Mouse (Mus musculus) embryonic facial prominence, embryonic 10.5 days (tissue): ENCODE data around the gene 4932438H23Rik. TPM values are rescaled to one million over a fixed set of nuclear protein-coding genes. Genes with fewer than 3 reads are reported as not detected.
A peak's percentile ranks its signal among the peaks of the same experiment; 100 is the strongest.

Source experiments
- DNase-seq: peaks from one replicate; pipeline ENCODE4 v3.0.0-alpha.2; 2017; ENCODE audit warnings: low spot score
- H3K27ac ChIP-seq: fragments of 300-500 bp; sonication (generic); replicated peaks from 2 replicates; pipeline ENCODE4 v1.5.1; 2016; ENCODE audit warnings: mild to moderate bottlenecking
- H3K27me3 ChIP-seq: fragments of 300-500 bp; sonication (generic); replicated peaks from 2 replicates; pipeline ENCODE4 v1.6.1; 2016; ENCODE audit warnings: low read depth, mild to moderate bottlenecking; ENCODE audit not compliant: poor library complexity, severe bottlenecking
- H3K36me3 ChIP-seq: fragments of 300-500 bp; sonication (generic); replicated peaks from 2 replicates; pipeline ENCODE4 v1.6.1; 2016; ENCODE audit warnings: mild to moderate bottlenecking, moderate library complexity
- H3K4me1 ChIP-seq: fragments of 300-500 bp; sonication (generic); 2 replicates; pipeline ENCODE4 v1.6.1; 2016
- H3K4me3 ChIP-seq: fragments of 300-500 bp; sonication (generic); 2 replicates; pipeline ENCODE4 v1.5.1; 2016; ENCODE audit warnings: mild to moderate bottlenecking, moderate library complexity
- H3K9me3 ChIP-seq: fragments of 300-500 bp; sonication (generic); 2 replicates; pipeline ENCODE4 v1.6.1; 2016; ENCODE audit warnings: mild to moderate bottlenecking
- WGBS: fragments of 180-500 bp; shearing (Covaris S2); methylation state at CpG from one replicate; pipeline ENCODE4 v1.1.7; 2016; 5-methylcytosine and 5-hydroxymethylcytosine counted together
- polyA plus RNA-seq: library from polyadenylated mRNA; unstranded; fragments of >200 nt; fragmentation: Nextera tagmentation; extraction: Ambion mirVana; gene quantifications from 2 replicates; pipeline ENCODE4 v1.2.1, GENCODE M21; 2016

Gene 4932438H23Rik
- polyA plus RNA-seq, 1 experiment from 2014 or later = not detected

GRCm38 (mm10) chr16:91123821-91124220 lies 28.9 kb upstream of the 4932438H23Rik start:
- peaks cover 7% of the 10 kb centered on the region; the same call in 1 of the 2 replicates for H3K4me1 ChIP-seq
- no peak for DNase-seq
- H3K27ac ChIP-seq = no peak overlapping the region
- 78% methylated on average over 1 of the region's 1 CpGs for WGBS
- H3K9me3 ChIP-seq = no peaks in the 10 kb centered on the region
- H3K27me3 ChIP-seq = 0 out of 2 replicates have a peak, but pooled peaks cover 7% of the 10 kb centered on the region
- H3K4me3 ChIP-seq = no peak overlapping the region
- H3K36me3 ChIP-seq = no peaks in the 10 kb centered on the region

- no peak overlapping the region for H3K27ac ChIP-seq
- no peaks in the 10 kb centered on the region for H3K9me3 ChIP-seq
- peaks cover 2% of the 10 kb centered on the region; the same call in 1 of the 2 replicates for H3K4me1 ChIP-seq
- no peaks in the 10 kb centered on the region for H3K36me3 ChIP-seq
- 71% methylated on average over 6 of the region's 6 CpGs for WGBS
- DNase-seq = no peak
- no peak overlapping the region for H3K4me3 ChIP-seq
- H3K27me3 ChIP-seq = 0 out of 2 replicates have a peak, but pooled peaks cover 3% of the 10 kb centered on the region
These were observed 25.0 kb upstream of the 4932438H23Rik start for GRCm38 (mm10) chr16:91119879-91120278.

- no peaks in the 10 kb centered on the region for H3K36me3 ChIP-seq
- no peaks in the 10 kb centered on the region for H3K4me1 ChIP-seq
- 0 out of 2 replicates have a peak, but pooled peaks cover 8% of the 10 kb centered on the region for H3K27me3 ChIP-seq
- no peaks in the 10 kb centered on the region for H3K9me3 ChIP-seq
- WGBS = 76% methylated on average over 7 of the region's 7 CpGs
- DNase-seq = no peak
- no peak overlapping the region for H3K27ac ChIP-seq
- no peak overlapping the region for H3K4me3 ChIP-seq
These were observed 21.8 kb upstream of the 4932438H23Rik start for GRCm38 (mm10) chr16:91116696-91117095.

GRCm38 (mm10) chr16:91116006-91116405 lies 21.1 kb upstream of the 4932438H23Rik start:
- no peaks in the 10 kb centered on the region for H3K9me3 ChIP-seq
- H3K4me3 ChIP-seq = no peak overlapping the region
- no peaks in the 10 kb centered on the region for H3K36me3 ChIP-seq
- no peak for DNase-seq
- no peak overlapping the region for H3K27ac ChIP-seq
- WGBS = 93% methylated on average over 4 of the region's 4 CpGs
- 0 out of 2 replicates have a peak, but pooled peaks cover 10% of the 10 kb centered on the region for H3K27me3 ChIP-seq
- H3K4me1 ChIP-seq = no peaks in the 10 kb centered on the region

GRCm38 (mm10) chr16:91110999-91111535 lies 16.1 kb upstream of the 4932438H23Rik start:
- H3K36me3 ChIP-seq = no peaks in the 10 kb centered on the region
- H3K9me3 ChIP-seq = 0 out of 2 replicates have a peak, but pooled peaks cover 10% of the 10 kb centered on the region
- H3K27me3 ChIP-seq = peaks cover 10% of the 10 kb centered on the region; the same call in 1 of the 2 replicates
- H3K4me3 ChIP-seq = no peak overlapping the region
- H3K27ac ChIP-seq = no peak overlapping the region
- no peak for DNase-seq
- H3K4me1 ChIP-seq = no peaks in the 10 kb centered on the region
- WGBS = 66% methylated on average over 11 of the region's 11 CpGs

GRCm38 (mm10) chr16:91107608-91108007 lies 12.7 kb upstream of the 4932438H23Rik start:
- peaks cover 7% of the 10 kb centered on the region; the same call in 1 of the 2 replicates for H3K4me1 ChIP-seq
- H3K27ac ChIP-seq = no peak overlapping the region
- no peak overlapping the region for H3K4me3 ChIP-seq
- 74% methylated on average over 9 of the region's 11 CpGs for WGBS
- 0 out of 2 replicates have a peak, but pooled peaks cover 10% of the 10 kb centered on the region for H3K9me3 ChIP-seq
- DNase-seq = no peak
- peaks cover 41% of the 10 kb centered on the region for H3K27me3 ChIP-seq
- no peaks in the 10 kb centered on the region for H3K36me3 ChIP-seq

GRCm38 (mm10) chr16:91105481-91106051 lies 10.6 kb upstream of the 4932438H23Rik start:
- Histone ChIP-seq H3K36me3 (no peaks in the 10 kb centered on the region), H3K4me1 (peaks cover 7% of the 10 kb centered on the region; the same call in 1 of the 2 replicates), H3K27ac (no peak overlapping the region), H3K9me3 (0 out of 2 replicates have a peak, but pooled peaks cover 10% of the 10 kb centered on the region), H3K27me3 (peaks cover 37% of the 10 kb centered on the region), H3K4me3 (no peak overlapping the region)
- 28% methylated on average over 13 of the region's 13 CpGs for WGBS
- DNase-seq = no peak

- H3K27me3 ChIP-seq = peaks cover 44% of the 10 kb centered on the region
- H3K27ac ChIP-seq = no peak overlapping the region
- WGBS = 34% methylated on average over 10 of the region's 10 CpGs
- no peak for DNase-seq
- H3K36me3 ChIP-seq = no peaks in the 10 kb centered on the region
- H3K4me1 ChIP-seq = peaks cover 7% of the 10 kb centered on the region; the same call in 1 of the 2 replicates
- H3K4me3 ChIP-seq = no peak overlapping the region
- 0 out of 2 replicates have a peak, but pooled peaks cover 10% of the 10 kb centered on the region for H3K9me3 ChIP-seq
These were observed 10.0 kb upstream of the 4932438H23Rik start for GRCm38 (mm10) chr16:91104821-91105480.

- Histone ChIP-seq H3K4me1 (peaks cover 15% of the 10 kb centered on the region), H3K27ac (no peak overlapping the region), H3K4me3 (no peak overlapping the region)
These were observed 8.5 kb upstream of the 4932438H23Rik start for GRCm38 (mm10) chr16:91103386-91103785.

GRCm38 (mm10) chr16:91100484-91100883 lies 5.6 kb upstream of the 4932438H23Rik start:
- Histone ChIP-seq H3K27me3 (peaks cover 46% of the 10 kb centered on the region), H3K27ac (no peak overlapping the region), H3K4me3 (no peak overlapping the region), H3K4me1 (peaks cover 13% of the 10 kb centered on the region), H3K36me3 (no peaks in the 10 kb centered on the region), H3K9me3 (no peaks in the 10 kb centered on the region)
- WGBS = 76% methylated on average over 2 of the region's 2 CpGs
- no peak for DNase-seq

More at GRCm38 (mm10) chr16:91103386-91103785, 8.5 kb upstream of the 4932438H23Rik start:
- no peak for DNase-seq
- peaks cover 53% of the 10 kb centered on the region for H3K27me3 ChIP-seq
- H3K9me3 ChIP-seq = 0 out of 2 replicates have a peak, but pooled peaks cover 4% of the 10 kb centered on the region
- H3K36me3 ChIP-seq = no peaks in the 10 kb centered on the region
- WGBS = 82% methylated on average over 14 of the region's 14 CpGs

- no peaks in the 10 kb centered on the region for H3K36me3 ChIP-seq
- no peaks in the 10 kb centered on the region for H3K9me3 ChIP-seq
- H3K4me1 ChIP-seq = peaks cover 11% of the 10 kb centered on the region; the same call in 1 of the 2 replicates
- 0 out of 2 replicates have a peak overlapping the region, but pooled peaks have one; percentile 30 for H3K27ac ChIP-seq
- 67% methylated on average over 16 of the region's 16 CpGs for WGBS
- no peak for DNase-seq
- H3K27me3 ChIP-seq = peaks cover 37% of the 10 kb centered on the region
- no peak overlapping the region for H3K4me3 ChIP-seq
These were observed 4.6 kb upstream of the 4932438H23Rik start for GRCm38 (mm10) chr16:91099444-91100065.

GRCm38 (mm10) chr16:91097858-91098257 lies 2.9 kb upstream of the 4932438H23Rik start:
- Histone ChIP-seq H3K27me3 (peaks cover 23% of the 10 kb centered on the region), H3K27ac (no peak overlapping the region), H3K4me3 (no peak overlapping the region), H3K36me3 (no peaks in the 10 kb centered on the region), H3K4me1 (peaks cover 8% of the 10 kb centered on the region; the same call in 1 of the 2 replicates), H3K9me3 (no peaks in the 10 kb centered on the region)
- 92% methylated on average over 11 of the region's 11 CpGs for WGBS
- DNase-seq = no peak
